Mouse (Mus musculus): ENCODE data around the gene Nrxn2. TPM values are rescaled to one million over a fixed set of nuclear protein-coding genes. Genes with fewer than 3 reads are reported as not detected.

The Nrxn2 gene
- polyA plus RNA-seq, 1 experiment from 2014 or later = 0.52 TPM

DNA sequence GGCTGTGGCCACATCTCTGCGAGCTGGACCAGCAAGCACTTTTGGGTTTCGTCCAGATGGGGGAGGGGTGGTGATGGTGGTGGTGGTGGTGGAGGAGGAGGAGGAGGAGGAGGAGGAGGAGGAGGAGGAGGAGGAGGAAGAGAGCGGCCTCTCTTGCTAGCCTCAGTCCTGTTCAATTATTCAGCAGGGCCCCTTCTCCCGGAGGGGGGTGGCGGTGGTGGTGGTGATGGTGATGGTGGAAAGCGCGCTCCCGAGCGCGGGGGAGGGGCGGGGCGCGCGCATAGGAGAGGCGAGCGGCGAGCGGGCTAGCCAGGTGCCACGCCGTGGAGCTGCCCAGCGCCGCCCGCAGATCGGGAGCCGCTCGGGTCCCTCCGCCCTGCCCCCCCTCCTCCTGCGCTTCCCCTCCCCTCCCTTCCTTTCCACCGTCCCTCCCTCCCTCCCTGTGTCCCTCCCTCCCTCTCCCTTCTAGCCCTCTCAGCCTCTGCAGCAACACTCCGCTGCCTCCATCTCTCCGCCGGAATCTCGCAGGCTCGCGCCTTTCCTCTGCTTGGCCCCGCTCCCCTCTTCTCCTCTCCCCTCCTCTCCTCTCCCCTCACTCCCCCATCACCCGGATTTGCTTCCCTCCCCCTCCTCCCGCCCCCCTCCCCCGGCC, 78.7 kb downstream of the Nrxn2 start:
- Histone ChIP-seq H3K27ac (ENCODE audit: poor library complexity, severe bottlenecking) (no peak overlapping the region), H3K9me3 (replicated peaks) (no peaks in the 10 kb centered on the region), H3K4me2 (peak overlapping the region; percentile 87), H3K4me3 (peak overlapping the region; percentile 51), H3K27me3 (replicated peaks) (peaks cover 100% of the 10 kb centered on the region), H3K9ac (peak overlapping the region; percentile 64), H3K36me3 (no peaks in the 10 kb centered on the region), H3K4me1 (replicated peaks) (peaks cover 22% of the 10 kb centered on the region)
- peak; percentile 40; the same call in 1 of the 2 replicates for ATAC-seq (ENCODE audit: insufficient number of reproducible peaks, low FRiP score)
- under 1% methylated on average over 24 of the region's 39 CpGs for WGBS

DNA sequence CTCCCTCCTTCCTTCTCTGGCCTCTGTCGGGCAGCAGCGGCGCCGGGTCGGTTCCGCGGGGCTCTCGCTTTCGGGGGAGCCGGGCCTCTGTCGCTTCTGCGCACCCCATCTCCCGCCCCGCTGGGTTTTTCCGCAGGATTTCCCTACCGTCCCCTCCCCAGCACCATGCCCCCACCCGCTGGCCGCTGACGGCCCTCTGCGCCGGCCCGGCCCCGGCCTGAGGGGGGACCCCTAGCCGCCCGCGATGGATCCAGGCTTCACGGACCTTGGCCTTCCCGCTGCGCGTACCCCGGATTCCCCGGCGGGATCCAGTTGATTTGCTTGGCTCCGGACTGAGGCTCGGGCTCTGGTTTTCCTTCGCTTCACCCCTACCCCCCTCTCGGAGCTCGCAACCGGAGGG, 79.3 kb downstream of the Nrxn2 start:
- H3K27ac ChIP-seq (ENCODE audit: poor library complexity, severe bottlenecking) = no peak overlapping the region
- no peaks in the 10 kb centered on the region for H3K9me3 ChIP-seq (replicated peaks)
- H3K9ac ChIP-seq = peak overlapping the region; percentile 64
- H3K4me1 ChIP-seq (replicated peaks) = peaks cover 25% of the 10 kb centered on the region
- H3K4me3 ChIP-seq = peak overlapping the region; percentile 51
- H3K4me2 ChIP-seq = peak overlapping the region; percentile 87
- under 1% methylated on average over 39 of the region's 39 CpGs for WGBS
- H3K36me3 ChIP-seq = no peaks in the 10 kb centered on the region
- peaks cover 99% of the 10 kb centered on the region for H3K27me3 ChIP-seq (replicated peaks)
- no peak for ATAC-seq (ENCODE audit: insufficient number of reproducible peaks, low FRiP score)

DNA sequence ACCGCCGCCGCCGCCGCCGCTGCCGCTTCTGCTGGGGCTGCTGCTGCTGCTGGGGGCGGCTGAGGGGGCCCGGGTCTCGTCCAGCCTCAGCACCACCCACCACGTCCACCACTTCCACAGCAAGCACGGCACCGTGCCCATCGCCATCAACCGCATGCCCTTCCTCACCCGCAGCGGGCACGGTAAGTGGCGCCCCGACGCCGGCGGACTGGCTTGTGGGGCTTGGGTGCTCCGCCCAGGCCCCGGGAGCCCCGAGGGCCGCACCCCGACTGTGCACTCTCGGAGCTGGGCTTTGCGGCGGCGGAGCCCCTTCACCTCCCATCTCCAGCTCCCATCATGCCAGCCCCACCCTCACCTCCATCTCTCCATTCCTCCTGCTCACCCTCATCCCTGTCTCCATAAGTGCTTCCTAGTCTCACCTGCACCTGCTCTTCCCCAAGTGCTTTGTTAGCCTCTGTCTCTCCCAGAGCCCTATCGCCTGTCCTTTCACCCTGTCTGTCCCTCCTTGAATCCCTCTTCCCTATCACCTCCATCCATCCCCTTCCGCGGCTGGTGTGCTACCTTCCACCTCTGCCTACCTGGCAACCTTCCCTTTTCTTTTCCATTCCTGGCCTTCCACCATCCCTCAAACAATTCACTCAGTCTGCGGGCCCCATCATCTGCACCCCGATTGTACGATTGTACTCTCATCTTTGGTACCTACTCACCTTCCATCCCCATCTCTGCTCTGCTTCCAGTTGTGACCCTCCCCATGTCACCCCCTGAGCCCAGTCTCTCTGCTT, 80.0 kb downstream of the Nrxn2 start:
- H3K27ac ChIP-seq (ENCODE audit: poor library complexity, severe bottlenecking) = no peak overlapping the region
- H3K4me1 ChIP-seq (replicated peaks) = peaks cover 25% of the 10 kb centered on the region
- no peak for ATAC-seq (ENCODE audit: insufficient number of reproducible peaks, low FRiP score)
- peak overlapping the region; percentile 64 for H3K9ac ChIP-seq
- 6% methylated on average over 28 of the region's 38 CpGs for WGBS
- no peaks in the 10 kb centered on the region for H3K36me3 ChIP-seq
- peak overlapping the region; percentile 87 for H3K4me2 ChIP-seq
- H3K9me3 ChIP-seq (replicated peaks) = no peaks in the 10 kb centered on the region
- peaks cover 99% of the 10 kb centered on the region for H3K27me3 ChIP-seq (replicated peaks)
- peak overlapping the region; percentile 51 for H3K4me3 ChIP-seq

DNA sequence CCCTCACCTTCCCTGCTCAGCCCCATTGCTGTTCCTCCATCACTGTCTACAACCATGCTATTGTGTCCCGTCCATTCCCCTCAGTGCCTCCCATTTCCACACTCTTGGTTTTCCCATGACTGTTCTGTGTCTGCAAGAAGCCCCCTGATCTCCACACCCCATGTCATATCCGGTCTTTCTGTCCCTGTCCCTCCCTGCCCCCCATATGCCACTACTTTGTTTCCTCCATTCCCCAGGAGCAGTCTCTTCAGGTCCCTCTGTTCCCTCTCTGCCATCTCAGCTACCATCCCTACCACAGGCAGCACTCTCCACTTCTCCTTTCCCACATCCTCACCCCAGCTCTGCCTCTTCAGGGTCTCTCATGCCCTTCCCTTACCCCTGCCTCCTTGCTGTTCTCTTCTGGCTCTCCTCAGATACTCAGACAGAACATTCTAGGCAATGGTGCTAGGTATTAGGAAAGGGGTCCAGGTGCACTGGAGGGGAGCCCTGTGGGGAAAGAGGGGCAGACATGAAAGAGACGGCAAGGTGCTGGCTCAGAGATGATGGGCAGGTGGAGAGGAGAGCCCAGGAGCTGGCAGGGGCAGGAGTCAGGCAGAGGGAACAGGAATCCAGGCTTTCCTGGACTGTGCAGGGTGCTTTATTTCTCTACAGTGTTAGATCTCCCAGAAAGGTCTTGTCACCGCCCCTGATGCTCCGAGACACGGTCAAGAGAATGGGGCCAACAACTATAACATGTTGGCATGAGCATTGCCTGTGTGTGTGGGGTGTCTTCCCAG, 81.5 kb downstream of the Nrxn2 start:
- no peak overlapping the region for H3K9ac ChIP-seq
- ATAC-seq (ENCODE audit: insufficient number of reproducible peaks, low FRiP score) = no peak
- no peak overlapping the region for H3K4me3 ChIP-seq
- no peaks in the 10 kb centered on the region for H3K36me3 ChIP-seq
- peaks cover 99% of the 10 kb centered on the region for H3K27me3 ChIP-seq (replicated peaks)
- peaks cover 36% of the 10 kb centered on the region for H3K4me1 ChIP-seq (replicated peaks)
- no peaks in the 10 kb centered on the region for H3K9me3 ChIP-seq (replicated peaks)
- WGBS = 41% methylated on average over 6 of the region's 6 CpGs
- H3K27ac ChIP-seq (ENCODE audit: poor library complexity, severe bottlenecking) = no peak overlapping the region
- no peak overlapping the region for H3K4me2 ChIP-seq

DNA sequence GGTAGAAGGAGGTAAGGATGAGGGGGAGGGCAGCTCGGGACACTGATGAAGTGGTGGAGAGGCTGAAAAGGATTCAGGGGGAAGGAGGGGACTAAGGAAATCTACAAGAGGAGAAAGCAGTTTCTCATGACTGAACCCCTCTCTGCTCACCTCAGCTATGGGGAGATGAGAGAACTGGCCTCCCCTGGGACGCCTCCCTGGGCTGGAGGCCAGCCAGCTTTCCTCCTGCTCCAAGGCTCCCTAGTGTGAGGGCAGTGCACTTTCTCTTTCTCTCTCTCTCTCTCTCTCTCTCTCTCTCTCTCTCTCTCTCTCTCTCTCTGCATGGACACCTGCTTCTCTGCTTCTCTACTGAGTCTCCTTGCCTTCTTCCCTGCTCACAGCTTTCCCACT, 82.1 kb downstream of the Nrxn2 start:
- WGBS = 24% methylated on average over 2 of the region's 2 CpGs
- Histone ChIP-seq H3K9me3 (replicated peaks) (no peaks in the 10 kb centered on the region), H3K27me3 (replicated peaks) (peaks cover 99% of the 10 kb centered on the region), H3K4me3 (no peak overlapping the region), H3K4me2 (no peak overlapping the region), H3K36me3 (no peaks in the 10 kb centered on the region), H3K4me1 (replicated peaks) (peaks cover 36% of the 10 kb centered on the region), H3K27ac (ENCODE audit: poor library complexity, severe bottlenecking) (no peak overlapping the region), H3K9ac (no peak overlapping the region)
- ATAC-seq (ENCODE audit: insufficient number of reproducible peaks, low FRiP score) = no peak

DNA sequence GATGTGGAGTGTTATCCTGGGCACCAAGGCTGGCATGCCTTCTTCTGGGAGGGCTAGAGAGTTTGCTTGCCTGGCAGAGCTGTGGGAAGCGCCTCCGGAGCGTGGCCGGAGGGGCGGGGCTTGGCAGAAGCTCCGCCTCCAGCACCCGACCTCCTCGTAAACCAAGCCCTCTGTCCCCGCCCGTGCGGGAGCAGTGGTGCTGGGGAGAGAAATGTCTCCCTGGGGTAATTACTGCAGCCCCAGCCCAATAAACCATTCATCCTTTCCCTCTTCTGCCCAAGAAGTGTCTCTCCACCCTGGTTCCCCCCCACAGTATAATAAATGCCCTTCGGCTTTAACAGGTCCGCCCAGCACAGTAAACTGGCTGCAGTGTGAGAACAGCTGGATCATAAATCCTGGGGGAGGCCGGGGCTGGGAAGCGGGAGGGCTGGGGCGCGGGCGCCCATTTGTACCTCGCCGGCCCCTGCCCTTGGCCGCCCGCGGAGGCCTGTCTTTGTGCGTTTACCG, 83.6 kb downstream of the Nrxn2 start:
- no peak for ATAC-seq (ENCODE audit: insufficient number of reproducible peaks, low FRiP score)
- under 1% methylated on average over 25 of the region's 25 CpGs for WGBS

DNA sequence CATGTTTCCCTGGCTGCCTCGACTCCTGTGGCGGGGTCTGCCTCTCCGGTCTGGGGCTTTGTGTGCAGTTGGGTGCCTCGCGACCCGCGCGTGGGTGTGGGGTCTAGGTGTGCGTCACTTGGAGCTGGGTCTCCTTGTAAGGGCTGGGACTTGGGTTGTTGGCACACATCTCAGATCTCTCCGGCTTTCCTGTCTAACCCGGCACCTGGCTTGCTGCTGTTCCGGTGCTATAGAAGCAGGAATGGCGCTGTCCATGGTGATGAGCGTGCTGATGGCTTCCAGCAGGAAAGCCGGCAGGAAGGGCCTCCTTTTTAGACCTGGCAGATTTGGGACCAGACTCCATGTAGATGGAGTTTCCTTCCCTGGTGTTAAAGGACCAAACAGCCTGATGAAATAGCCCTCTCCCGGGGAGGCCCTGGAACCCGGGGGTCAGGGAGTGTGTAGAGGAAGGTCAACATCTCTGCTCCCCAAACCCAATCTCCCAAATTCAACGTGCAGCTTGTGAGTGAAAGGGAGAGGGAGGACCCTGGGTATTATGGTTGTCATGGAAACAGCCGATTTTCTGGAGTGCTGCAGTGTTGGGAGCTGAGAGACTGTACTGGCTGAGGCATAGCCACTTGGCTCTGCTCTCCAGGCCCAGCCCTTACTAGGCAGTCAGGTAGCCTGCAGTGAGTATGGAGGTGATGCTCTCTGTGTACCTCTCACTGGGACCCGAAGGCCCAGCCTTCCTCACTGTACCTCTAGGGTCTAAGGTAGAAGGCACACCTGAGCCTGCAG, 84.2 kb downstream of the Nrxn2 start:
- peaks cover 26% of the 10 kb centered on the region for H3K4me1 ChIP-seq (replicated peaks)
- H3K4me3 ChIP-seq = peak overlapping the region; percentile 42
- no peak overlapping the region for H3K27ac ChIP-seq (ENCODE audit: poor library complexity, severe bottlenecking)
- no peaks in the 10 kb centered on the region for H3K9me3 ChIP-seq (replicated peaks)
- H3K4me2 ChIP-seq = peak overlapping the region; percentile 75
- WGBS = 4% methylated on average over 20 of the region's 20 CpGs
- H3K27me3 ChIP-seq (replicated peaks) = peaks cover 99% of the 10 kb centered on the region
- ATAC-seq (ENCODE audit: insufficient number of reproducible peaks, low FRiP score) = no peak
- H3K36me3 ChIP-seq = no peaks in the 10 kb centered on the region
- H3K9ac ChIP-seq = no peak overlapping the region

More for the DNA sequence above, 83.6 kb downstream of the Nrxn2 start:
- H3K4me3 ChIP-seq = peak overlapping the region; percentile 42
- H3K9ac ChIP-seq = no peak overlapping the region
- no peak overlapping the region for H3K27ac ChIP-seq (ENCODE audit: poor library complexity, severe bottlenecking)
- peak overlapping the region; percentile 75 for H3K4me2 ChIP-seq
- H3K9me3 ChIP-seq (replicated peaks) = no peaks in the 10 kb centered on the region
- H3K27me3 ChIP-seq (replicated peaks) = peaks cover 99% of the 10 kb centered on the region
- H3K4me1 ChIP-seq (replicated peaks) = peaks cover 33% of the 10 kb centered on the region
- no peaks in the 10 kb centered on the region for H3K36me3 ChIP-seq

DNA sequence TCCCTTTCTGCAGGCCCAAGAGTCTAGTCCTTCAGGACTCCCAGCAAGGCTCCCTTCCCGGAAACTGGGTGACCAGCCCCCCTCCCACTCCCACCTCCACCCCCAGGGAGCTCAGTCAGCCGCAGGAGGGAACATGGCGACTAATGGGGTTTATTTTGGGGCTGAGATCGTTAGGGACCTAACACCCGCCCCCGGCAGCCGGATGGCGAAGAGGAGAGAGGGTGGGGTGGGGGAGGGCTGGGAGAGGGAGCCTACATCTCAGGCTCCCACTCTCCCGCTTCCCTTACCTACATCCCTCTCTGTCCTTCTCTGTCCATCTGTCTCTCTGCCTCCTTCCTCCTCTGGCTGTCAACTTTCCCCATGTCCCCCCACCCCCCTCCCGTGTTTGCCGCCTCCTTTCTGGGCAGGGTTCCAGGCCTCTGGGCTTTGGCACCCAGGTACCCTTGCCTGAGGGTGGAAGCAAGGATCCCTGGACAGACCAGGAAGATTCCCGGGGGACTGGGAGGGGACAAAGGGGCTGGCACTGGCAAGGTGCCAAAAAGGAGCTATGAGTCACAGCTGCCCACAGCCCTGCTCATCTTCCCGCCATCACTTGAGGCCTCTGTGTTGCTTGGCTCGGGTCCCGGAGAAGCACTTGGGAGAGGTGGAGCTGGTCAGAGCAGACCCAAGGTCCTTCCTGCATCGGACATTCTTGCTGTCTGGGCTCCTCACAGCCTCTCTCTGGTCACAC, 85.6 kb downstream of the Nrxn2 start:
- Histone ChIP-seq H3K9ac (no peak overlapping the region), H3K4me3 (no peak overlapping the region), H3K4me1 (replicated peaks) (peaks cover 19% of the 10 kb centered on the region), H3K27ac (ENCODE audit: poor library complexity, severe bottlenecking) (no peak overlapping the region), H3K4me2 (peak overlapping the region; percentile 2; the same call in 1 of the 2 replicates), H3K27me3 (replicated peaks) (peaks cover 94% of the 10 kb centered on the region), H3K36me3 (no peaks in the 10 kb centered on the region), H3K9me3 (replicated peaks) (no peaks in the 10 kb centered on the region)
- WGBS = 30% methylated on average over 16 of the region's 16 CpGs
- ATAC-seq (ENCODE audit: insufficient number of reproducible peaks, low FRiP score) = peak; percentile 67

DNA sequence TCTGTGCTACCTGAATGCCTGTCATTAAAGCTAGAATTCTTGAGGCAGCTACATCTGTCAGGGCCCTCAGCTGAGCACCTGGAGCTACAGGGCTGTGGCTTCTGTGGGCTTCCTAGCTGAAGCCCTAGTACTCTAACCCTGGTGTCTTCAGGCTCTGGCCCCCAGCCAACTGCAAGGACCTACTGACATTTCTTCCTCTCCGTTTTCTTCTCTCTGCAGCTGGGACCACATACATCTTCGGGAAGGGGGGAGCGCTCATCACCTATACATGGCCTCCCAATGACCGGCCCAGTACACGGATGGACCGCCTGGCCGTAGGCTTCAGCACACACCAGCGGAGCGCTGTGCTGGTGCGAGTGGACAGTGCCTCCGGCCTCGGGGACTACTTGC, 86.1 kb downstream of the Nrxn2 start:
- H3K9me3 ChIP-seq (replicated peaks) = no peaks in the 10 kb centered on the region
- no peak overlapping the region for H3K27ac ChIP-seq (ENCODE audit: poor library complexity, severe bottlenecking)
- 77% methylated on average over 12 of the region's 12 CpGs for WGBS
- peaks cover 94% of the 10 kb centered on the region for H3K27me3 ChIP-seq (replicated peaks)
- H3K36me3 ChIP-seq = no peaks in the 10 kb centered on the region
- no peak overlapping the region for H3K9ac ChIP-seq
- peak overlapping the region; percentile 2; the same call in 1 of the 2 replicates for H3K4me2 ChIP-seq
- peaks cover 19% of the 10 kb centered on the region for H3K4me1 ChIP-seq (replicated peaks)
- no peak overlapping the region for H3K4me3 ChIP-seq
- ATAC-seq (ENCODE audit: insufficient number of reproducible peaks, low FRiP score) = no peak

DNA sequence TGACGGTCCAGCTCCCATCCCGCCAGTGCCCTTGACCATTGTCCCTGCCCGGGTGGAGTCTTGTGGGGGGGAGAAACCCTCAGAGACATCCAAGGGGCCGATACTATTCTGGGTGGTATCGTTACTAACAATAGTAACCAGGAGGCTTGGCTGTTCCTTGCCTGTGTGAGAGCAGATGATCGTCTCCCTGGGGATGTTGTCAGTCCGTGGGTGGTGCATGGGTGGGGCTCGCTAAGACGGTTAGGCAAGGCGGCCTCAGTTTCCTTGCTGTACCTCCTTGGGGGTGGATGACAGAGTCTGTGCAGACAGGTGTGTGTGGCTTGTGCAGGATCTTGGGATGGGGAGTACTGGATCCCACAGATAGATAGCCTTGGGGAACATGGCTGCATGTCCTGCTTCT, 88.9 kb downstream of the Nrxn2 start:
- no peaks in the 10 kb centered on the region for H3K36me3 ChIP-seq
- no peak overlapping the region for H3K27ac ChIP-seq (ENCODE audit: poor library complexity, severe bottlenecking)
- WGBS = 27% methylated on average over 10 of the region's 10 CpGs
- no peak overlapping the region for H3K4me2 ChIP-seq
- no peak overlapping the region for H3K4me3 ChIP-seq
- peaks cover 12% of the 10 kb centered on the region for H3K4me1 ChIP-seq (replicated peaks)
- no peak overlapping the region for H3K9ac ChIP-seq
- ATAC-seq (ENCODE audit: insufficient number of reproducible peaks, low FRiP score) = no peak
- H3K9me3 ChIP-seq (replicated peaks) = no peaks in the 10 kb centered on the region
- peaks cover 94% of the 10 kb centered on the region for H3K27me3 ChIP-seq (replicated peaks)

Data from heart, embryonic 12.5 days (tissue).